Mouse (Mus musculus): ENCODE measurements around the gene Tha1.
A peak's percentile ranks its signal among the peaks of the same experiment; 100 is the strongest.
"Not testable (repeated sequence)": the region's sequence is repeated elsewhere in the genome, so short reads cannot be mapped to it uniquely, and the experiment has no call there.

Tha1 gene

GRCm38 (mm10) chr11:117848271-117848984, 24.9 kb downstream of the Tha1 start:
- peak; percentile 48 for DNase-seq (ENCODE audit: low spot score)

- no peak for DNase-seq (ENCODE audit: low spot score)
Measured at GRCm38 (mm10) chr11:117847593-117848215, 25.6 kb downstream of the Tha1 start.

GRCm38 (mm10) chr11:117846640-117847039, 26.6 kb downstream of the Tha1 start:
- DNase-seq (ENCODE audit: low spot score) = no peak

GRCm38 (mm10) chr11:117845651-117846050, 27.6 kb downstream of the Tha1 start:
- DNase-seq (ENCODE audit: low spot score) = no peak

- DNase-seq (ENCODE audit: low spot score) = no peak
Measured at GRCm38 (mm10) chr11:117844997-117845396, 28.3 kb downstream of the Tha1 start.

GRCm38 (mm10) chr11:117843434-117843833, 29.8 kb downstream of the Tha1 start:
- DNase-seq (ENCODE audit: low spot score) = no peak

- DNase-seq (ENCODE audit: low spot score) = no peak
Measured at GRCm38 (mm10) chr11:117840910-117841309, 32.4 kb downstream of the Tha1 start.

- DNase-seq (ENCODE audit: low spot score) = no peak
Measured at GRCm38 (mm10) chr11:117839021-117839420, 34.3 kb downstream of the Tha1 start.

GRCm38 (mm10) chr11:117838572-117838971, 34.7 kb downstream of the Tha1 start:
- DNase-seq (ENCODE audit: low spot score) = no peak

GRCm38 (mm10) chr11:117836306-117836705, 37.0 kb downstream of the Tha1 start:
- DNase-seq (ENCODE audit: low spot score) = no peak

- DNase-seq (ENCODE audit: low spot score) = no peak
Measured at GRCm38 (mm10) chr11:117834086-117834485, 39.2 kb downstream of the Tha1 start.

GRCm38 (mm10) chr11:117833509-117833908, 39.8 kb downstream of the Tha1 start:
- DNase-seq (ENCODE audit: low spot score) = not testable (repeated sequence)

GRCm38 (mm10) chr11:117832086-117832969, 41.0 kb downstream of the Tha1 start:
- no peak for DNase-seq (ENCODE audit: low spot score)

- no peak for DNase-seq (ENCODE audit: low spot score)
Measured at GRCm38 (mm10) chr11:117830401-117830800, 42.9 kb downstream of the Tha1 start.

- DNase-seq (ENCODE audit: low spot score) = no peak
Measured at GRCm38 (mm10) chr11:117829671-117830215, 43.5 kb downstream of the Tha1 start.

- no peak for DNase-seq (ENCODE audit: low spot score)
Measured at GRCm38 (mm10) chr11:117828888-117829604, 44.2 kb downstream of the Tha1 start.

- DNase-seq (ENCODE audit: low spot score) = no peak
Measured at GRCm38 (mm10) chr11:117828149-117828887, 45.0 kb downstream of the Tha1 start.

GRCm38 (mm10) chr11:117827386-117827785, 45.9 kb downstream of the Tha1 start:
- no peak for DNase-seq (ENCODE audit: low spot score)

GRCm38 (mm10) chr11:117826916-117827315, 46.4 kb downstream of the Tha1 start:
- no peak for DNase-seq (ENCODE audit: low spot score)

- DNase-seq (ENCODE audit: low spot score) = no peak
Measured at GRCm38 (mm10) chr11:117826164-117826563, 47.1 kb downstream of the Tha1 start.
